In the genomic region with DNA sequence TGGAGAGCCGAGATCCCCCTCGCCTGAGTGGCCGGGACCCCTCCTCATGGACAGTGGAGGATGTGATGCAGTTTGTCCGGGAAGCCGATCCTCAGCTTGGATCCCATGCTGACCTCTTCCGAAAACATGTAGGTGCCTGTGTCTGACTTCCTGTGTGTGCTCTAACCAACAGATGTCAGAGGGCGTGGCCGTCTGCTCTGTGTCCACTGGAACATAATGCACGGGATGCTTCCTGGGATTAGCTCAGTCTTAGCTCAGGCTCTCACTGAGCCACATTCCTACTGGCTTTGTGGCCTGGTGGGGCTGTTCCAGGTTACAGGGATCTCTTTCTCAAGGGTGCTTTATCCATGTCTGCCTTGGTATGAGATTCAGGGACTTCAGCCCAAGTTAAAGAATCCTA, we compare ENCODE assay signal across 32 mouse cellular contexts. TPM values are rescaled to one million over a fixed set of nuclear protein-coding genes. Genes with fewer than 3 reads are reported as not detected.
A peak's percentile ranks its signal among the peaks of the same experiment; 100 is the strongest.
DNase-seq lines count a peak whose midpoint lies in the region; TF ChIP-seq lines count a peak whose summit lies in the region.
"Had no signal": no experiment of that assay in that cellular context is flagged by ENCODE, and none has a peak within 500 bp of the region (broad histone marks: within the 10 kb centered on the region; RNA-seq: fewer than 3 reads in every experiment).

No protein-coding gene starts in this region.

- peak; percentile 21 for DNase-seq in gastrocnemius, adult 2 months
- DNase-seq in gastrocnemius, adult 8-10 months (ENCODE audit: low spot score in 2 of 2): no peak
- peak; percentile 4 to 41 for DNase-seq in heart, adult 9 months (ENCODE audit: low spot score in 2 of 2)
- DNase-seq in heart, postnatal 36 days: no peak
- DNase-seq in testis, postnatal 14 days (ENCODE audit: low spot score): no peak
- no peak for DNase-seq in adrenal gland, adult 8-10 months
- DNase-seq: adrenal gland, postnatal 14 days; cerebellum, adult 11 months; cerebellum, adult 2 months; cerebellum, adult 9-11 months; cerebellum, postnatal 25 days; forebrain, postnatal 0 days; gastrocnemius, postnatal 10 days; gastrocnemius, postnatal 36 days; heart, postnatal 14 days; kidney, adult 11 months; kidney, adult 8-10 months had no signal

- H3K4me3 ChIP-seq in gastrocnemius, adult 2 months: peak overlapping the region; percentile 36
- H3K4me3 ChIP-seq in testis, adult 2 months (ENCODE audit: control insufficient read depth, low read depth, low read length): no peak overlapping the region
- H3K4me3 ChIP-seq: embryonic facial prominence, embryonic 12.5 days; embryonic facial prominence, embryonic 15.5 days; heart, embryonic 12.5 days; heart, embryonic 15.5 days; hindbrain, embryonic 10.5 days; hindbrain, embryonic 13.5 days; intestine, embryonic 15.5 days had no signal

- intact Hi-C loops in gastrocnemius, adult 2 months (cut with DNase I): no loop called here
- intact Hi-C loops in heart, postnatal 36 days (cut with DNase I): no loop called here

- H3K4me1 ChIP-seq in testis, adult 2 months (ENCODE audit: control insufficient read depth, insufficient read depth, low read length): no peaks in the 10 kb centered on the region
- H3K4me1 ChIP-seq: embryonic facial prominence, embryonic 12.5 days; embryonic facial prominence, embryonic 15.5 days; heart, embryonic 12.5 days; heart, embryonic 15.5 days; hindbrain, embryonic 10.5 days; hindbrain, embryonic 13.5 days; intestine, embryonic 15.5 days had no signal

- peak overlapping the region; percentile 21 for H3K27ac ChIP-seq in gastrocnemius, adult 2 months
- H3K27ac ChIP-seq in testis, adult 2 months (ENCODE audit: control insufficient read depth, insufficient read depth, low read depth, low read length): no peak overlapping the region
- H3K27ac ChIP-seq: embryonic facial prominence, embryonic 12.5 days; embryonic facial prominence, embryonic 15.5 days; heart, embryonic 15.5 days; hindbrain, embryonic 10.5 days; hindbrain, embryonic 13.5 days; intestine, embryonic 15.5 days had no signal

- TF ChIP-seq CTCF in gastrocnemius, adult 2 months (IDR thresholded peaks at IDR 0.05): no peak
- no peak for TF ChIP-seq CTCF in testis, adult 2 months (IDR thresholded peaks at IDR 0.05; ENCODE audit: control insufficient read depth, insufficient read depth, insufficient replicate concordance, low read depth, low read length)

- peaks cover 4% of the 10 kb centered on the region for H3K36me3 ChIP-seq in testis, adult 2 months (ENCODE audit: control insufficient read depth, insufficient read depth, low read length)

- H3K27me3 ChIP-seq in testis, adult 2 months (ENCODE audit: control insufficient read depth, insufficient read depth, low read length): no peaks in the 10 kb centered on the region
- H3K27me3 ChIP-seq: embryonic facial prominence, embryonic 12.5 days; embryonic facial prominence, embryonic 15.5 days; heart, embryonic 12.5 days; heart, embryonic 15.5 days; hindbrain, embryonic 13.5 days; intestine, embryonic 15.5 days had no signal

- 0 out of 2 replicates have a peak, but pooled peaks have one; percentile 3 for TF ChIP-seq POLR2A in testis, adult 2 months (IDR thresholded peaks at IDR 0.05; ENCODE audit: control insufficient read depth, low read depth, low read length)

RNA-seq across cellular contexts. Expression of gene Slfnl1, which starts 3.9 kb away (rescaled TPM):
- under 1 TPM in 1 of 2 experiments, not detected in 1; 0.42 TPM for total RNA-seq in gastrocnemius, adult 2 months (2021)
- total RNA-seq in gastrocnemius, adult 8-10 months (2022): under 1 TPM in 2 of 4 experiments, not detected in 2; 0.24 to 0.27 TPM
- not detected for total RNA-seq in heart, postnatal 36 days (2021)
- polyA plus RNA-seq in testis, adult 2 months (2012; rRNA removed): 571 and 603 TPM in 2 replicates
- total RNA-seq in adrenal gland, adult 8-10 months (2022): under 1 TPM; 0.22 to 0.59 (median 0.39) TPM
- total RNA-seq: adrenal gland, adult 18-20 months; forebrain, postnatal 0 days; granulocyte monocyte progenitor cell, adult 5-6 weeks; MEL had no signal
- polyA plus RNA-seq: CD4-positive, CD25-positive, alpha-beta regulatory T cell, adult 4 months; embryonic facial prominence, embryonic 12.5 days; forebrain, embryonic 11.5 days; forebrain, embryonic 14.5 days; forebrain, postnatal 0 days; heart, embryonic 12.5 days; heart, embryonic 15.5 days; hindbrain, embryonic 10.5 days; hindbrain, embryonic 13.5 days; hindbrain, embryonic 16.5 days; intestine, embryonic 15.5 days had no signal

RNA-seq across cellular contexts. Expression of gene Ctps, which starts 41.9 kb away (rescaled TPM):
- 10 to 100 TPM; 13.1 to 14.4 TPM for total RNA-seq in gastrocnemius, adult 2 months (2021)
- 10 to 100 TPM; 13.2 to 14.6 (median 13.9) TPM for total RNA-seq in gastrocnemius, adult 8-10 months (2022)
- 10 to 100 TPM; 30.9 to 35.9 TPM for total RNA-seq in heart, postnatal 36 days (2021)
- 5.8 and 6.3 TPM in 2 replicates for polyA plus RNA-seq in testis, adult 2 months (2012; rRNA removed)
- total RNA-seq in adrenal gland, adult 8-10 months (2022): 10 to 100 TPM; 36.8 to 41.7 (median 39.2) TPM

Comparison
In these comparisons a context has a peak if more than half of its experiments do, and no peak if none do; other contexts are left out.
1. DNase-seq: peak in gastrocnemius, adult 2 months (single experiment) and heart, adult 9 months (2 of 2); none in gastrocnemius, adult 8-10 months (0 of 2), heart, postnatal 36 days (0 of 2), testis, postnatal 14 days (single experiment) and adrenal gland, adult 8-10 months (single experiment).